Comparison of ENCODE assay signal across 13 mouse cellular contexts in genomic region chr11:72133075-72133474, GRCm38 (mm10). TPM values are rescaled to one million over a fixed set of nuclear protein-coding genes. Genes with fewer than 3 reads are reported as not detected.
DNase-seq lines count a peak whose midpoint lies in the region; ATAC-seq and TF ChIP-seq lines count a peak whose summit lies in the region.
"Had no signal": no experiment of that assay in that cellular context is flagged by ENCODE, and none has a peak within 500 bp of the region (broad histone marks: within the 10 kb centered on the region; RNA-seq: fewer than 3 reads in every experiment).

No protein-coding gene starts in this region.

- no peak for TF ChIP-seq CTCF in left cerebral cortex, adult 2 months (IDR thresholded peaks at IDR 0.05)
- no peak for TF ChIP-seq CTCF in olfactory bulb, adult 2 months (IDR thresholded peaks at IDR 0.05; ENCODE audit: insufficient read depth, low read depth, low read length)

- peaks cover 65% of the 10 kb centered on the region for H3K4me1 ChIP-seq in embryonic facial prominence, embryonic 15.5 days
- peaks cover 67% of the 10 kb centered on the region for H3K4me1 ChIP-seq in olfactory bulb, adult 2 months (ENCODE audit: control insufficient read depth, insufficient read depth, low read length)

- ATAC-seq in frontal cortex, adult (ENCODE audit: low TSS enrichment) = peak; percentile 8
- ATAC-seq in embryonic facial prominence, embryonic 15.5 days (ENCODE audit: insufficient number of reproducible peaks, low FRiP score, low TSS enrichment, low read depth) = no peak
- ATAC-seq: CD4-positive, CD25-positive, alpha-beta regulatory T cell, adult 4 months had no signal

- H3K4me2 ChIP-seq in embryonic facial prominence, embryonic 15.5 days (replicated peaks) = no peak overlapping the region
- H3K4me2 ChIP-seq: hindbrain, embryonic 15.5 days; midbrain, embryonic 12.5 days; neural tube, embryonic 12.5 days had no signal

- no peak for DNase-seq in frontal cortex, postnatal 25 days (ENCODE audit: low spot score in 2 of 2)
- no peak for DNase-seq in left cerebral cortex, adult 2 months (ENCODE audit: extremely low spot score in 1 of 2, low spot score in 2 of 2)
- DNase-seq in left cerebral cortex, adult 8-10 months (ENCODE audit: low spot score in 2 of 2) = no peak
- DNase-seq in embryo, embryonic 10 days (ENCODE audit: low spot score) = no peak
- DNase-seq: thymus, postnatal 14 days had no signal

- TF ChIP-seq POLR2A in olfactory bulb, adult 2 months (IDR thresholded peaks at IDR 0.05; ENCODE audit: insufficient read depth, low read depth, low read length) = no peak

- no peak overlapping the region for H3K4me3 ChIP-seq in left cerebral cortex, adult 2 months
- H3K4me3 ChIP-seq in embryonic facial prominence, embryonic 15.5 days (replicated peaks) = no peak overlapping the region
- H3K4me3 ChIP-seq in olfactory bulb, adult 2 months (ENCODE audit: insufficient read depth, low read depth, low read length) = no peak overlapping the region
- H3K4me3 ChIP-seq: hindbrain, embryonic 15.5 days; midbrain, embryonic 12.5 days; neural tube, embryonic 12.5 days had no signal

- no peaks in the 10 kb centered on the region for H3K9me3 ChIP-seq in embryonic facial prominence, embryonic 15.5 days (replicated peaks)
- H3K9me3 ChIP-seq: hindbrain, embryonic 15.5 days; midbrain, embryonic 12.5 days; neural tube, embryonic 12.5 days had no signal

- peaks cover 34% of the 10 kb centered on the region for H3K27me3 ChIP-seq in embryonic facial prominence, embryonic 15.5 days

- H3K9ac ChIP-seq in embryonic facial prominence, embryonic 15.5 days = no peak overlapping the region
- H3K9ac ChIP-seq: hindbrain, embryonic 15.5 days; liver, embryonic 14.5 days; midbrain, embryonic 12.5 days; neural tube, embryonic 12.5 days had no signal

- WGBS in embryonic facial prominence, embryonic 15.5 days = 40% methylated on average over 10 of the region's 10 CpGs
- WGBS in olfactory bulb, adult 2 months = 30% methylated on average over 10 of the region's 10 CpGs

- peak overlapping the region; percentile 94 for H3K27ac ChIP-seq in left cerebral cortex, adult 2 months
- H3K27ac ChIP-seq in embryonic facial prominence, embryonic 15.5 days (replicated peaks) = peak overlapping the region; percentile 75
- H3K27ac ChIP-seq in olfactory bulb, adult 2 months (ENCODE audit: insufficient read depth, low read depth, low read length) = peak overlapping the region; percentile 91
- H3K27ac ChIP-seq: hindbrain, embryonic 15.5 days; liver, embryonic 14.5 days; midbrain, embryonic 12.5 days; neural tube, embryonic 12.5 days had no signal

- no peaks in the 10 kb centered on the region for H3K36me3 ChIP-seq in embryonic facial prominence, embryonic 15.5 days
- H3K36me3 ChIP-seq: hindbrain, embryonic 15.5 days; midbrain, embryonic 12.5 days; neural tube, embryonic 12.5 days had no signal

- intact Hi-C loops in left cerebral cortex, adult 2 months (cut with DNase I) = loop anchor here (5.0 kb wide), 2 partner anchors 46 to 81 kb away; no protein-coding TSS in a partner anchor

RNA-seq across cellular contexts. Expression of gene Pitpnm3, which starts 2.5 kb away (rescaled TPM):
- 10 to 100 TPM; 88.9 to 92.4 TPM for total RNA-seq in left cerebral cortex, adult 2 months (2021)
- 10 to 100 TPM; 67.0 to 79.6 (median 74.5) TPM for total RNA-seq in left cerebral cortex, adult 8-10 months (2022)
- 1.9 and 2.0 TPM in 2 replicates for polyA plus RNA-seq in embryonic facial prominence, embryonic 15.5 days (2015; fragmentation: Nextera tagmentation; extraction: Ambion mirVana)
- not detected in 2 replicates for polyA plus RNA-seq in olfactory bulb, adult 2 months (2012; ENCODE audit: insufficient read depth, insufficient read length, low replicate concordance, missing spikeins)
